Mouse (Mus musculus) gastrocnemius, postnatal 4 days (tissue): Measurements from ENCODE around the gene Apaf1. TPM values are rescaled to one million over a fixed set of nuclear protein-coding genes. Genes with fewer than 3 reads are reported as not detected.

ENCODE experiments used
- DNase-seq, 2 experiments: peaks; one replicate each; pipeline ENCODE4 v3.0.0; 2021 to 2022; ENCODE audit warnings: low spot score in 2 of 2, mixed read lengths in 2 of 2
- long read RNA-seq, 2 experiments: library from polyadenylated mRNA; stranded (forward); transcript quantifications; one replicate each; pipeline ENCODE4 v2.0.0; 2021
- total RNA-seq, 2 experiments: library from RNA; stranded (reverse); gene quantifications; 2 replicates each; pipeline ENCODE4 v1.2.3; 2021

Gene Apaf1
- 10 to 100 TPM; 17.2 to 19.5 TPM for total RNA-seq
- long read RNA-seq, experiment 1, partial matches to known transcripts: 2 of 4 reads
- long read RNA-seq, experiment 1, other reads (novel, unspliced or antisense): 2 of 4 reads
- long read RNA-seq, experiment 2, full-length matches to known transcripts: 1 of 8 reads
- long read RNA-seq, experiment 2, partial matches to known transcripts: 2 of 8 reads
- long read RNA-seq, experiment 2, other reads (novel, unspliced or antisense): 5 of 8 reads

DNA sequence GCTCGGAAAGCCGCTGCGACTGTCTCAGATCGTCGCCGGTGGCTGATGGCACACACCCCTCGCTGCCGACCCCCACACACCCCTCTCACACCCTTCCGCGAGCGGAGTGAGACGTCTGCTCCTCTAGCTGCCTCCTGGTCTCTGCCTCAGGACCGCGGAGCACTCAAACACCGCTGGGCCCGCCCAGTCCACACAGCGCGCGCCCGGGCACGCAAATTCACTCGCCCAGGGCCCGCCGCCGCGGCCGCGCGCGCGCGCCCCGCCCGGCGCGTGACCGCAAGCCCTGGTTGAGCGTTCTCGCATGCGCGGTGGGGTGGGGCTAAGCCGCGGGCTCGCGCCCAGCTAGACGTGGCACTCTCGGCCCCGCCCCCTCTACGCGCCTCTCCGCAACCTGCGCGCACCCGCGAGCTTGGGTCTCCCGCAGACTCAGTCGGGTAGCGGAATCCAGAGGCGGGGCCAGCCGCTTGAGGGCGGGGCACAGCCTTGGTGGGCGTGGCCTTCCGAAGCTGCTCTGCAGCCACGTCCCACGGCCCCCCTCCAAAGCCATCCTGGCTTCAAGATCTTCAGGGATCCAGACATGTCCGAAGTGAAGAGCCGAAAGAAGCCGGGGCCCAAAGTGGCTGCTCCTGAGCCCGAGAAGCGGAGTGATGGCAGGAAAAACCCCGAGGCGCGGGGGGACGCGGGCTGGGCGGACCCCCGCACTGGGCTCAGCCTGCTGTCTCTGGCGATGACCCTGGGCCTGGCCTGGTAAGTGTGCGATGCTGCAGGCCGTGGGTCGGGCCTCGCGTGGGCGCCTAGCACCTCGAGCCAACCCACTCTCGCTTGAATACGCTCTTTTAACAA is at the start of gene Apaf1, which contains the start of gene Ikbip:
Gene Apaf1, minus strand, starts transcription at position 221 of the 843 bp plus-strand sequence.
Gene Ikbip, plus strand, starts transcription at position 391 of the 843 bp plus-strand sequence.
- DNase-seq: peak; percentile 100

DNA sequence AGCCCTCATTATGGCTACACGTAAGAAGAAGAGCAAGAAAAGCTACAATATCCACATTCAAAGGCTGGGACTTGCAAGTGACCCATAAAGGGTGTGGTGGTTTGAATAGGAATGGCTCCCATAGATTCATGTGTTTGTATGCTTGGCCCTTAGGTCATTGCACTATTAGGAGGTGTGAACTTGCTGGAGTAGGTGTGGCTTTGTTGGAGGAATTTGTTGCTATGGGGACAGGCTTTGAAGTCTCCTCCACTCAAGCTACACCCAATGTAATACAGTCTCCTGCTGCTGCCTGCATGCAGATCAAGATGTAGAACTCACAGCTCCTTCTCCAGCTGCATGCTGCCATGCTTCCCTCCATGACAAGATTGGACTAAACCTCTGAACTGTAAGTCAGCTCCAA is 49.0 kb upstream of the Apaf1 start:
- DNase-seq: no peak

DNA sequence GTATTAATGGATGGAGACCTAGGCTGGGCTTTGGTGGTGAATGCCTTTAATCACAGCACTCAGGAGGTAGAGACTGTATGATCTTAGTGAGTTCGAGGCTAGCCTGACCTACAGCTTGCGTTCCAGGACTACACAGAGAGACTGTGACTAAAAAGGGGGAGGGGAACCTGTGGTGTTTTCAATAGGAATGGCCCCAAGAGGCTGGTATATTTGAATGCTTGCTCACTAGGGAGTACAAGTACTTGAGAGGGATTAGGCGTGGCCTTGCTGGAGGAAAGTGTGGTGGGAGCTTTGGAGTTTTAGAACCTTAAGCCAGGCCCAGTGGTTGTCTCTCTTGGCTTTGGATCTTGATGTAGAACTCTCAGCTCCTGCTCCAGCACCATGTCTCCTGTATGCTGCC is 48.2 kb upstream of the Apaf1 start:
- DNase-seq: no peak

DNA sequence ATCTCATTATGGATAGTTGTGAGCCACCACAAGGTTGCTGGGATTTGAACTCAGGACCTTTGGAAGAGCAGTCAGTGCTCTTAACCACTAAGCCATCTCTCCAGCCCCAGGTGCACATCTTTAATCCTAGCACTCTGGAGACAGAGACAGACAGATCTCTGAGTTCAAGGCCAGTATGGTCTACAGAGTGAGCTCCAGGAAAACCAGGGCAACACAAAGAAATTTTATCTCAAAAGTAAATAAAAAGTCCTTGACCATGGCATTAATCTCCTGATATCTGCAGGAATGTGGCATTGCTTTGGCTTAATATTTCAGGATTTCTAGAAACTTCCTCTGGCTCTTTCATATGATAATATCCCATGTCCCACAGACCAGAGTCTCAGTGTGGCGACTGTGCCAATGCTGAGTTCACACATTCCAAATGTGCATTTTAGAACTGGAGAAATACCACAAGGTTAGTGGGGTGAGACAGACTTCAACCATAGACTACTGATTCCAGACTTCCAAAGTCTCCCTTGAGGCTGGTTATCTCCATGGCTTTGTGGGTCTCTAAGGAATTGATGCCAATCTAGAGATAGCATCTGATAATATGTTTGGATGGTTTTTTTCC is 46.1 kb upstream of the Apaf1 start:
- DNase-seq: no peak

DNA sequence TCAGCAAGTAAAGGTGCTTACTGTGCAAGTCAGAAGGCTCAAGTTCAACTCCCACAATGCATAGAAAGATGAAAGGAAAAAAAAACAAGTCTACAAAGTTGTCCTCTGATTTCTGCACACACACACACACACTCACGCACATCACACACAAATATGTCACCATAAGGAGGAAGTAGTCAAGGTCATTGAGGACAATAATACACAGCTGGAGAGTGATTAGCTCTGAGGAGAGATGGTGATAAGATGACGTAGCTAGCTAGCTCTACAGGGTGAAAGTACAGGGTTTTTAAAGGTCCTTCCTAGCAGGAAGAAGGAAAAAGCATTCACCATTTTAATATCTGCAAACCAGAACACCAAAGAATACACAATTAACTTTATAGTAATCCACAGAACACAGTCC is 44.8 kb upstream of the Apaf1 start:
- no peak for DNase-seq

DNA sequence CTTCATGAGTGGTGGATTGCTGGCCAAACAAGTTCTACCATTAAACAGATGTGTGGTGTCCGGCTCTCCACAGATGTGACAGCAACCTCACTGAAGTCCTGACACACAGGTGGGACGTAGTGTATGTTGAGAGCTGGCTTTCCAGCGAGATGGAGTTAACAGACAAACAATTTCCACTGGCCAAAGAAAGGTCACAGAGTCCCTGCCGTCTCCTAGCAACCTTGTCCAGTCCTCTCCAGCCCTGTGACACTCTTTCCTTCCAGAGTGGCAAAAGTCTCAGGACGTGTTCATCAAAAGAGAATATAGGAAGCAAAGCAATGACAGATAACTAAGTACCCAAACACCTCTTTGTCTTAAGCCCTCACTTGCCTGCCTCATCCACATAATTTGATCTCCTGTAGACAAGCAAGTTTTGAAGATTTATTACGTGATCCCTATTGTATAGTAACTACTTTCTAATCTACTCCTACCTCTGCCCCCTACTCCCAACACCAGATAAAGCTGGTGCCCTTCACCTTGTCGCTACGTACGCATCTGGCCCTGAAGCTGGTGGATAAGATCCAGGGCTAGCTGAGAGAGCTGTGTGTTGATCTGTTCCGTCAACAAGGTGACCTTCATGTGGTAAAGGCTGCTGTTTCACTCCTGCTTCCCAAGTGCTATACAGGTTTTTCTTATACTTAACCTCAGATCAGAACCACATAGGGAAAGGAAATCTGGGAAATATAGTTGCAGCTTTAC is 44.2 kb upstream of the Apaf1 start:
- DNase-seq: no peak

DNA sequence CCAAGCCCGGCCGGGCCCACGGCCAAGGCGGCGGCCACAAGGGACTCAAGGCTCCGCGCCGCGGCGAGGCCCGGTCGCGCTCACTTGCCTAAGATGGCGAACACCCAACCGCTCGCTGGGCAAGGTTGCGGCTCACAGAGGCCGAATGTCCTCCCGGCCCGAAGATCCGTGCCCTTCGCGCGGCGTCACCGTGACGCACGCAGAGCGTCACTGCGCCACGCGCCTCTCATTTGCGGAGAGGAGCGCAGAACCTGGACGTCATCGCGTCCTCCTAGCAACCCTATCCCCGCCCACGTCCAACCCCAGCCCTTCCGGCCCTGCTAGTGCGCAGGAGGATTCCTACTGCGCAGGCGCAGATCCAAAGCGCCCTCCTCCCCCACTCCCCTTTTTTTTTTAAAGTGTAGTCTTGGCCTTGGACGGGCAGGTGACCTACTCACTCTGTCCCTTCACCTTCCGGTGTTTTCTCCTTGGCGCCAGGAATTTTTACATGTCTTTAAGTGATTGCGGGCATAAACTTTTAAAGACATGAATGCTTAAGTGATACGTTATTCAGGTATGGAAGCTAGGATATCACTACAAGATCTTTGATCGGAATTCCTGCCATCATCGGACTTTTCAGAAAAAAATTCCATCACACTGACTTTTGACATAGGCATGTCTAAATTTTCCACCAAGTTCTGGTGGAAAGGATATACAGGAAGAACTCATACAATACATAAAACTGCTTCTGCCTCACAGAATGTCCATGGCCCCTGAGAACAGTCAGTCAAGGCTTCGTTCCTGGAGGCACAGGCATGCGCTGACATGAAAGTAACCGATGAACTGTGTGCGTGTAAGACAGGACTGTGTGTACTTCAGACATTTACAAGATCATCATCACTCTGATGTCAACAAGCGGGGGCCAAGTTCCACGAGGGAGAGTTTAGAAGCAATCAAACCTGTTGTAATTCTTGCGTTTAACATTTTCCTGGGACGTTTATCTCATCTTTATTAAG is 41.6 kb upstream of the Apaf1 start, which contains the start of gene Slc25a3:
Gene Slc25a3, minus strand, starts transcription at position 232 of the 995 bp plus-strand sequence.
- DNase-seq: peak; percentile 96 to 98

DNA sequence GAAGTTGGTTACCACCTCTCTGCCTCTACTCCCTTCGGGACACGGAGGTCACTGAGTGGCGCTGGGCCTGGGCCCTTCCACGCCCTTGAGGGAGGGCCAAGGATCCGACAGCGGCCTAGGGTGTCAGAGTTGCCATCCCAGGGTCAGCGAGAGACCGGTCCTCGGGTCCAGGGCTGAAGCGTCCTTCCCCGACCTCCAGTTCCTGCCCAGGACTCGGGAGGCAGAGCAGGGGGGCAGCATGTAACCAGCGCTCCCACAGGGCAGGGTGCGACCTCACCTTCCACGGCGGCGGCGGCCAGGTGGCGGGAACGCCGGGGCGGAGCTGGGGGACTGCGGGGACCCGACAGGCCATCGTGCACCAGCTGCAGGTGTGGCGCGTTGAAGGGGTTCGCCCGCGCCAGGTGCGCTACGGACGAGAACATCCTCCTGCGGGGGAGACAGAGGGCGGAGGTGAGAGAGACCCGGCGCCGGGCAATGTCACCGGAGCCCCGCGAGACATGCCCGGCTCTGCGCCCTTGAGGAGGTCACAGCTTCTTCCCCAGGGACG is 40.8 kb upstream of the Apaf1 start:
- DNase-seq: peak in 1 of 2 experiments; percentile 25

DNA sequence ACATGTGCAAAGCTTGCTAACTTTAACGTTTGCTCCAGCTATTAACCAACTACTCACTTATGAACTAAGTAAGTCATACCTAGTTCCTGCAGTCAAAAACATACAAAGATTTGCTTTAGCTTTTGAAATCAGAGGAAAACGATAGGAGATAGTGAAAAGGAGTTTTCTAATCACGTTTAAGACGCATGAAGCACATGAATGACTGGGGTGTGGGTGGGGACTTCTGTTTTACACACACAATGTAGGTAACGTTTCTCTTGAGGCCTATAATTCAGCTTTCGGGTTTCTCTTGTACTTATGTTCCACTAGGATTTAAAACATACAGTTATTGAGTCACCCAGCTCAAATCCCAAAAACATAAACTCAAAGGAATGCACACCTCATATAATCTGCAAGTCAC is 40.1 kb upstream of the Apaf1 start:
- DNase-seq: no peak

DNA sequence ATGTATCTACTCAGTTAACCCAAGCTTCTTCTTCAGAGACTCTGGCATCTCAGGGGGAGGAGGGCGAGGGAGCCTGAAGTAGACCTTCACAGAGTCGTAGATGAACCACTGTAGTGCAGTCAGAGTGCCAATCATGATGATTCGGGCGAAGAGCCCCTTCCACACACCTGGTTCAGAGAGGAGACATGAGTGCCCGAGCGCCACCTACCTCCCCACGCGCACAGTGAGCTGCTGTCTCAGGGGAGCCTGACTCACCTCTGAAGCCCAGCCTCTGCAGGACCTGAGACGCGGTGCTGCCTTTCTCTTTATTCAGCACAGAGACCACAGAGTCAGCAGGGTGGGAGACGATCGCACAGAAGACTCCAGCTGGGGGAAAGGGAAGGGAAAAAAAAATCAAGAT is 34.4 kb upstream of the Apaf1 start:
- DNase-seq: no peak

DNA sequence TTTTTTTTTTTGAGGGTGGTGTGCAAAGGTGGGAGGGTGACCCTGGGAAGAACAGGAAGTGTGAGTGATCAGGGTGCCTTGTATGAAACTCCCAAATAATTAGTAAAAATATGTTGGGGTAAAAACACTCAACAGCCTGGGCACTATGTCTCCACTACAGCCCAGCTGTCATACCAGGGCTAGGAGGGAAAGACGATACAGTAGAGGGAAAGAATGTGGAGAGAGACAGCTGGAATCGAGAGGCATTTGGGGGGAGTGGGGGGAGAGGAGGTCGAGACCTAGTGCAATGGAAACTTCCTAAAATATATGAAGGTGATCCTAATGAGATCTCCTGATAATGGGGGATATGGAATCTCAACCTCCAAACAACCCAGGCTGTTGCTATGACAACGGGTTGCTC is 27.3 kb upstream of the Apaf1 start:
- DNase-seq: no peak

DNA sequence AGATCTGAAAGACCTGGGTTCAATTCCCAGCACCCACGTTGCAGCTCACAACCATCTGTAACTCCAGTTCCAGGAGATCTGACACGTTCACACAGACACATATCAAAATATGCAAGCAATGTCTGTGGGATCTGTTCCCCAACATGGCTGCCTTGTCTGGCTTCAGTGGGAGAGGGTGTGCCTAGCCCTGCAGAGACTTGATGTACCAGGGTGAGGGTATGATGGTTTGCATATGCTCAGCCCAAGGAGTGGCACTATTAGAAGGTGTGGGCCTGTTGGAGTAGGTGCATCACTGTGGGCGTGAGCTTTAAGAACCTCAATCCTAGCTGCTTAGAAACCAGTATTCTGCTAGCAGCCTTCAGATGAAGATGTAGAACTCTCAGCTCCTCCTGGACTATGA is 23.4 kb upstream of the Apaf1 start:
- DNase-seq: no peak

DNA sequence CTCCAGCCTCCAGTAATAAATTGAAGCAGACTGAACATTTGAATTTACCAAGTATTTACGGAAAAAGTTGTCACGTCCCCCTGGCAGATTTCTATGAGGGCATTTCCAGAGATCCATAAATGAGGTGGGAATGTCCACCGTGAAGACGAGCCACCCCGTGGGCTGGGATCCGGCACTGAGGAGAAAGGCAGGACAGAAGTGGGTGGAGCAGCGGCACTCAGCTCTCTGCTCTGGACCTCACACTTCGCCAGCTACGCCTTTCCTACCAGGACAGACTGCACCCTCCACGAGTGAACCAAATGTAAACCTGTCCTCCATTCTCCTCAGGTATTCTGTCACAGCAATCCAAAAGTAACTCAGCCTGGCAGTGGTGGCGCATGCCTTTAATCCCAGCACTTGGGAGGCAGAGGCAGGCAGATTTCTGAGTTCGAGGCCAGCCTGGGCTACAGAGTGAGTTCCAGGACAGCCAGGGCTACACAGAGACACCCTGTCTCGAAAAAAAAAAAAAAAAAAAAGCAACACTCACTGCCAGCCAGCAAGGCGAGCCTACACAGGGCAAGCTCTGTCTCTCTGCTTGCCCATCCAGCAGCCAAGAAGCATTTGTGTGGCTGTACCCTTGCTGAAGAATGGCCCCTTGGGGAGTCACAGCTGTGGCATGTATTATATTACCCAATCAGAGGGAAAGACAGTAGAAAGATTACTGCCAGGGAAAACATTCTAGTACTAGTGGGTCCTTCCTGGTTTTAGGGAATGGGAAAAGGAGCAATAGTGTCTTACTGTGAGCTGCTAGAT is 20.4 kb upstream of the Apaf1 start:
- DNase-seq: no peak

DNA sequence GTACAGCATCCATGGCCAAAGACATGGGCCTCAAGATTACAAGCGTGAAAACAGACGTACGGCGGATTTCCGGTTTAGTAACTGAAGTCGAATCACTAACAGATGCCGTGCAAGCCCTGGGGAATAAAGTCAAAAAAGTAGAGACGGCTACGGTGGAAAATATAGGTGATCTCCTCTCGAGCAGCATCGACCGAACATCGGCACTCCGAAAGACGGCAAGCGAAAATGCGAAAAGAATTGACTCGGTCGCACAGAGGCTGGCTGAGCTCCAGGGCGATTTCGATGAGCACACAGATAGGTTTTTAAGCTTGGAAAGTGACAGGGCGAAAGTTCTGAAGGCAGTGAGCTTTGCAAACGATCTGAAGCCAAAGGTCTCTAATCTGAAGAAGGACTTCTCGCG is 19.4 kb upstream of the Apaf1 start:
- DNase-seq: no peak

DNA sequence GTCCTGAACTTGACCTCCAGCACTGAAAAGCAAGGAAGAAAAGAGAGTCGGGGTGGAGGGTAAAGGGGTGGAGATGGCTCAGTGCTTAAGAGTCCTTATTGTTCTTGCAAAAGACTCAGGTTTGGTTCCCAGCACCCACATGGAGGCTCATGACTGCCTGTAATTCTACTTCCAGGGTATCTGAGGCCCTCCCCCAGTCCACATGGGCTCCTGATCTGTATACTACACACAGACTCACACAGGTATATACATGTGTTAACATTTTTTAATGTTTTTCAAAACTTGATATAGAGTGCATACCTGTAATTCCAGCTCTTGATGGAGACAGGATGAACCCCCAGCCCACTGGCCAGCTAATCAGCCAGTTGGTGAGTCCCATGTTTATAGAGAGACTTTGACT is 17.5 kb upstream of the Apaf1 start:
- DNase-seq: no peak

DNA sequence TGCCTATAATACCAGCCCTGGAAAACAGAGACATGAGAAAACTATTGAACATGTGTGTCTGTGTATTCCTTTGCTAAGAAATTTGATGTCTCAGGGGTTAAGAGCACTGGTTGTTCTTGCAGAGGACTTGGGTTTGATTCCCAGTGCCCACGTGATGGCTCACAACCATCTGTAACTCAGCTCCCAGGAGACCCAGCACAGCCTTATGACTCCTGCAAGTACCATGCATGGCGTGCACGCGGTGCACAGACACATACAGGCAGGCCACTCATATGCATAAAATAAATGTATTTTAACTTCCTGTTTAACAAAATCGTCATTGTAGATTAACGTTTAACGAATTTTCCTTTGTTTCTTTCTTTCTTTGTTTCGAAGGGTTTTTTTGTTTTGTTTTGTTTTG is 15.5 kb upstream of the Apaf1 start:
- no peak for DNase-seq

DNA sequence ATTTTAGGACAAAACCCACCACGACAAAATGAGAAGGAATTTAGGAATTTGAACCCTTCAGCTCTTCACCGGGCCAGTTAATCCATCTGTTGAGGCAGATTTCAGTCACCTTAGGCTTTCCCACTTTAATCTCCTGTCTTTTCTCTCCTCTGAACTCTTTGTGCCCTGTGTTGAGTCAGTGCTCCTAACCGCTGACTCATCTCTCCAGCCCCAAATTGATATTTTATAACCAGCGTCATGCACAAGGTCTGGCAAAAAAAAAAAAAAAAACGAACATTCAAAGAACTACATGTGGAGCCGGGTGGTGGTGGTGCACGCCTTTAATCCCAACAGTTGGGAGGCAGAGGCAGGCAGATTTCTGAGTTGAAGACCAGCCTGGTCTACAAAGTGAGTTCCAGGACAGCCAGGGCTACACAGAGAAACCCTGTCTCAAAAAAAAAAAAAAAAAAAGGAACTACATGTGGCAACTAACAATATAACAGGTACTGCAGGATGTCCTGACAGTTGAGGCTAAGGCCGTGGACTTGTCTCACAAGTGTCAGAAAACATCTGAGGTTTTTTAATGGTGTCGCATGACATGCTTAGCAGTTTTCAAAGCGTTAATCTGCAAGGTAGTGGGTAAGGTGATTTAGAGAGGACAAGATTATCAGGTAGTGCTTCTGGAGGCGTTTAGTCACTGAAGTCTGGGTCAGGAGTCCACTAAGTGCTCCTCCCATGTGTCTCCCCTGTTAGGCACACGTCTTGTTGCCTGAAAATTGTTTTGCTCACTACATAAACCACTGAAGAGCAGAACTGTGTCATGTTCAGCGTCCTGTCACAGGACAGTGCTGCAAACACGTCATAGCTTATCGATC is 11.9 kb upstream of the Apaf1 start:
- DNase-seq: no peak

DNA sequence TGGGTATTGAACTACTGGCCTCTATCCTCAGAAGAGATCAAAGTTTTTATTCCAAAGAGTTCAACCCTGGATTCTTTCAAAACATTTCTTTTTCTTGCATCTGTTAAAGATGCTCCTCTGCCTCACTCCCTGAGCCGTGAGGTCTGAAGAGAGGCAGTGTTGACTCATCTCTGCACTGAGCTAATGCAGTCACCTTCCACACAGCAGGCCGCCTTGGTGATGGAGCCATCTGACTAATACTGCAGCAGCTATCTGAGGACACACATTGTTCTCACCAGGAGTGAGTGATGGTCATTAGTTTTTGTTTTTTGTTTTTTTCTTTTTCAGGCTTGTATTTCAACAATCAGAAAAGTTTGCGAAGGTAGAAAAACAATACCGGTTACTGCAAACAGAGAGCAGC is 10.2 kb upstream of the Apaf1 start:
- no peak for DNase-seq
